Mouse (Mus musculus): ENCODE measurements at regions not wholly inside any gene's neighbourhood (a gene's known extent, or its start where the extent isn't known, plus 50 kb on each side); places are given as distances from the start of the nearest gene placed in this dataset.
"Not testable (repeated sequence)": the region's sequence is repeated elsewhere in the genome, so short reads cannot be mapped to it uniquely, and the experiment has no call there.

DNA sequence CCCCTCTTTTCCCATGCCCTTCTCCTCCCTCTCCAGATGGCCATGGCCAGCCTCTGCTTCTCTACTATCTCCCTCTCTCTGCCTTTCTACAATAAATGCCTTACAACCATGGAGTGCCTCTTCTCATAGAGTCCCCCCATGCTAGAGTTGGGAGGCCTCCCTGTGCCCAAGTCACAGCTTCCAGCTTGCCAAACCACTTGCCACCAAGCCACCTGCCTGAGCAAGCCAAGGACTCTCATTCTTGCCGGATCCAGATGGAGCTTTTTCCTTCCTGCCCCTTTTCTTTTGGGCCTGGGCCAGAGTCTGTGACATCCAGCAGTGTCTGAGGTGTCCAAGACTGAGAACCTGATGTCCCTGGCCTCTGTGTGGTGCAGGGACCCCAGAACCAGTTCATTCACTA is 367.4 kb upstream of the Arhgap42 start:
- intact Hi-C loops (cut with DNase I): no loop called here
- no peak for DNase-seq

DNA sequence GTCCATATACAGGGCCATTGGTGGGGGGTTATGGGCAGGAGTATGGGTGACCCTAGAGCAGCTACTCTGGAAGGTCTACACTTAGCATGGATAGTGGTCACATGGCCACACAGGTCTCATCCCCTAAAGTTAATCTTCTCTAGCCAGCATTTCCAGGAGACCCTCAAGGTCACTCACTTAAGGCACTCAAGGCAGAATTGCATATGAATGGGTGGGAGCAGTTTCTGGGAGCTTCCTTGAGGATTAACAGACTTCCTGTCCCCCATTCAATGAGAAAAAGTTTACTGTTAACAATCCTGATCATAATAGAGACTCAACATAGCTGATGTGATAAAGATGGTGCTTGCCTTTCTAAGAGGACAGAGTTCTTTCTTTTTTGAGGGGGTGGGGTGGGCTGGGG is 352.4 kb upstream of the Arhgap42 start:
- DNase-seq: no peak
- intact Hi-C loops (cut with DNase I): no loop called here

DNA sequence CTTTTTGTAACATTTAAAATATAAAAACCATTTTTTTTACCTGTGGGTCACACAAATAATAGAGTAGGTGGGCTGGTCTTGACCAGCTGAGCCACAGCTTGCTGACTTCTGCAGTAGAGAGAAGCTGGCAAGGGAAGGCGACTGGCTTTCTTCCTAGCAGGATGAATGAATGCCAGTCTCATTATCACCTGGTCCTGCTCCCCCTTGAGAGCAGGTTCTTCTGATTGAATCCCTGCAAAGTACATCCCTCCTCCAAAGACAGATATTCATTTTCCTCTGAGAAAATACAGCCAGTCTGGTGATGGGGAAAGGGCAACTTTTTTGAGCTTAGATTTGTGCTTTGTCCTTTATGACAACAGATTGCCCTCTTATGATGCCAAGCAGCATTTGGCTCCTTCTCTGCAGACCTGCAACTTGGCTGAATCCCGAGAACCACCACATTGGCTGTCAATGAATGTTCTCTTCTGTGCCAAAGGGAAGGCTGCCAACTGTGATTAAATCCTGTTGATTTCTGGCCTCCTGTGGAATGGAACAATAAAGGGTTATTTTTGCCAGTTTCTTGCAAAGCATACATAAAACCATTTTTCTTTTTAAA is 344.2 kb upstream of the Arhgap42 start:
- intact Hi-C loops (cut with DNase I): no loop called here
- DNase-seq: no peak

DNA sequence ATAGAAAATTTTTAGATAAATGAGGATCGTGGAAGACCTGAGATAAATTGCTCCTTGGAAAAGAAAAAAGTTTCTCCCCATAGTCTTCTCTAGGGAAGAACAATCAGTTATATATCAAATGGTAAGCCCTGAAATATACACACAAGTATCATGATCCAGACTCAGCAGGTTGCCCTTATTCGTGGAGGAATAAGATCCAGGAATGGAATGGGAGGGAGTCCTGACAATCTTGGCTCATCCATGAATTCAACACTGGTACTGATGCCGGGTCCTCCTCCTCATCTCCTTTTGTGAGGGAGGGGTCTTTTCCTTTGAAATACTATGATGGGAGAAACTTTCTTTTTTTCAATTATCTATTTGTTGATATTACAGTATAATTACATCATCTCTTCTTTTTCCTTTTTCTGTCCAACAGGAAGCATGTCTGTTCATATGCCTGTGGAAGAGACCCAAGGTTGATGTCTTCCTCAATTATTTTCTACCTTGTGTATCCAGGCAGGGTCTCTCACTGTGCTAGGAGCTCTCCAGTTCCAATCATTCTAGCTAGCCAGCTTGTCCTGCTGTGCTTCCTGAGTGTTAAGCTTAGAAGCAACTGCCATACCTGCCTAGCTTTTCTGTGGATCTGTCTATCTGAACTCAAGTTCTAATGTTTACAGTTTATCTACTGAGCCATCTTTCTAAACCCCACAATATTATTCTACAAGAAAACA is 343.6 kb upstream of the Arhgap42 start:
- intact Hi-C loops (cut with DNase I): no loop called here
- no peak for DNase-seq

DNA sequence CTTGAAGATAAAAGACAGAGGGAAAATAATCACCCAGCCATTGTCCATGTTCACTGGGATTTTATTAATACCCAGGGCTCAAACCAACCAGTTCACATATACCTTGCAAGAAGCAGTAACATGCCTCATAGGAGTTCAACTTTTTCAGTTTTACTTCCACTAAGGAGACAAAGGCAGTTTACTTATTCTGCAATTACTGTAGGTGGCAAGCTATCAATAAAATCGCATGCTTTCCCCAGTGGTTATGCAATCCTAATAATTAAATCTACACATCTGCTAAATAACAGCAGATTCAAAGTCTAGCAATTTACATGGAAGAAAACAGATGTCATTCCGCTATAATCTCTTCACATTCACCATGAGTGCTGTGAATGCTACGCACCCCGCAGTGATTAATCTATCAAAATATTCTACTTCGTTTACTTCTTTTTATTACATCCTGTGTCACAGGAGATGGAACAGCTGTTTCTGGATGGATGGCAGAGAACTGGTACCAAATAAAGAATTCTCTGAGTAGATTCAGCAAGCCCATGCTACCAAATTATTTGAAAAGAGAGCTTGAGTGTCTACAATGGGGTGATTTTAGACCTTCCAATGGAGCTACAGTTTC is 329.2 kb upstream of the Arhgap42 start:
- no peak for DNase-seq
- intact Hi-C loops (cut with DNase I): no loop called here

DNA sequence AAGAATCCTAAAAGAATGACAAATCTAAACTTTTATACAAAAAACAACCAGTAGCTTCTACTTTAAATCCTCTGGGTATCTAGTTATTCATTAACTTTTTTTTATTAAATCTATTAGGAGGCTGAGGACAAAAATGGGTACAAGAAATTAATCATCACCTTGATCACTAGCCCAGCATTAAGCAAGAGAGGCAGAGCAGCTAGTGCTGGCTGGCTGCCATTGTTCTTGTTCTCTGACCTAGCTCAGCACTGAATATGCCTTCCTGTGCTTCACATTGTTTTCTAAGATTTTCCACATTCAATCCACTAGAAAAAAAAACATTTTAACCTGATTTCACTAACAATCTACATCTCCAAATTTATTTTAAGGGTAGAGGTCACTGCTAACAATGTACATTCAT is 325.6 kb upstream of the Arhgap42 start:
- intact Hi-C loops (cut with DNase I): no loop called here
- no peak for DNase-seq

DNA sequence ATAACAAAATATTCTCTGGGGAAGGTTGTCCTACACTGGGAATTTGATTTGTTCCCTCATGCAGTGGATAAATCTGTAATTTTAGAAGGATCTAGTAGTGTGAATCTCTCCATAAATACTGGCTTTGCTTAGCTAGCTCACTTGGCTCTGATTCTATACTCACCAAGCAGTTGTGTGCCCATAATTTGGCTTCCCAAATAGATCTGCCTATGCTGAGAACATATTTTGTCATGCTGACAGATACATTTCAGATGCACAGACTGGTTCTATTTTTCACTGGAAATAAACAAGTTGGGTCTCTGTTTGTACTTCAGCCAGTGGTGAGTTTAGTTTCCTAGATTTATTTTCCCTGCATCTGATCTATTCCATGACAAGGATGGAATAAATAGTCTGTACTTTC is 309.8 kb upstream of the Arhgap42 start:
- no peak for DNase-seq
- intact Hi-C loops (cut with DNase I): no loop called here

DNA sequence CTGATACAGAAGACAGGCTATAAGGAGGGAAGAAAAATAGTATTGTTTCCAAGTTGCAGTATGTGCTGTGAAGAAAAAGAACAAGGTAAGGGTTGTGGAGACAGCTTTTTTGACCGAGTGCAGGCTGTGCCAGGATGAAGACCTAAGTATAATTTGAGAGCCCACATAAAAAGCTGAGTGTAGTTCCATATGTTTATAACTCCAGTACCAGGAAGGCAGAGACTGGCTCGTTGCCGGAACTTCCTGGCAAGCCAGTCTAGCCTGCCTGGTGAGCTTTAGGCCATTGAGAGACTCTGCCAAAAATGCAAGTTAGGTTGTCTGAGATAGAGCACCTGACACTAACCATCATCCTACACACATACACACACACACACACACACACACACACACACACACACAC is 308.7 kb upstream of the Arhgap42 start:
- intact Hi-C loops (cut with DNase I): no loop called here

DNA sequence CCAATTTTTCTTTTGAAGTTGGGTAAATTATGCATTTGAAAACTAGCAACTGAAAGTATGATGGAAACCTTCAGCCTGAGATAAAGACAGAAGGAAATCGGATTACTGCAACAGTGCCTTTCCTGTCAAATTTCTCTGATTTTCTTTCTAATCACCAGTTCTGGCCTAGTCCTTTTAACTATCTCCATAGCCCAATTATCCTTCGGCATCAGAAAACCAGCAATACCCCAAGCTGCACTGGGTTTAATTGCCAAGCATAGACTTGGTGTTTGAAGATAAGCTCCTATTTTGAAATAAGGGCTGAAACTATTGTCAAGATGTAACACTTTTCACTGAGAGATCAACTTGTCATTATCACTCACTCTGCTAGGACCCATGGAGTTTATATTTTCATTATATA is 308.2 kb upstream of the Arhgap42 start:
- intact Hi-C loops (cut with DNase I): no loop called here
- DNase-seq: no peak

More for the DNA sequence above, 308.7 kb upstream of the Arhgap42 start:
- DNase-seq: no peak

DNA sequence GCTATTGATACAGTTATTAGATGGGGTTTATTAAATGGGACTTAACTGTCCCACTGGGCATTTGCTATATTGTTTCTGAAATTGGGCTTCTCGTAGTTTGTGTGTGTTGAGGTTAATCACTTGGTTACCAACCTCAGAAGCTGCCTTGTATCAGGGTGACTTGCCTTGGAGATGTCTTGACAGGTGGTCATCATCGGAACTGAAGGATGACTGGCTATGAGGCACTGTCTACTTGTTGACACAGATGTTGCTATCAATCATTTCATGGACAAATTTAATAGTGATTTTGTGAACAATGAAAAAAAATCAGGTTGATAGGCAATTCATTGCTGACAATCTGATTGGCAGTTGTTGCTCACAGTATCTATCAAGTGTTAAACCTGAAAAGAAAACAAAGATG is 261.4 kb upstream of the Arhgap42 start:
- intact Hi-C loops (cut with DNase I): no loop called here
- DNase-seq: no peak

DNA sequence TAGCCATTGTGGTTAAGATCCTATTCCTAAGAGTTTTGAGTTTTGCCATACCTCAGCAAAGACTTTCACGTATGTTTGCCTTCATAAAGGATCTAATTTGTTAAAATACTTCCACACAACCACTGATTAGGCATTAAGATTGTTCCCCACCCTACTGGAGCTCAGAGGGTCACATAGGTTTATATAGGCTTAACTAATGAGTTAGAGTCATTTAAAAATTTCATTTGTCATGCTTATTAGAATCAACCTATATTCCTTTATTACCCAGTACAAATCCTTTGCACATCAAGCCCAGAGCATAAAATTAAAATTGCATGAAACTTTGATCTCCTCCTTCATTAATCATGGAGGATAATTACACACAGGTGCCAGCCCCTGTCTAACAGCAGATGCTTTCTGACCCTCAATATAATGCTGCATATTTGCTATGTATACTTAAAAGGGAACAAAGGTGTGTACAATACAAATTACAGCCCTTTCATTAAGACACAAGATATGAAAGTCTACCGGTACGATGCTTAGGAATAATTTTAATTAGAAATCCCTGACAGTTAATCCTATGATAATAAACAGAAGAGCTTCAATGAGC is 254.8 kb upstream of the Arhgap42 start:
- DNase-seq: no peak
- intact Hi-C loops (cut with DNase I): no loop called here

DNA sequence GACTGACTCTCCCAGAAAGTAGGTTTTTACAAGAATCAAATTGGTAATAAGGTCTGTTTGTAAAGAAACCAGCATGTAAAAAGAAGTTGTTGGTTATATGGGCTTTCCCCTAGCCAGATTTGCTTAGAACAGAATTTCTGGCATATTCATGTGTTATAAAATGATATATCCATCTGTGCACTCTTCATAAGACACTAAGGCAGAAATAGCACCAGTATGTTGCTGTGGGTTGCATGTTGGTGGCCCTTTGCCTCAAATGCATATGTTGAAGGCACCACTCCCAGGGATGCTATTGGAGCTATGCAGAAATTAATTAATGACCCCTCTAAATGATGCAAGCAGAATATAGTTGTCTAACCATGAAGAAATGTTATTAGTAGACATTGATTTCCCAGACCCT is 238.2 kb upstream of the Arhgap42 start:
- DNase-seq: no peak
- intact Hi-C loops (cut with DNase I): no loop called here

DNA sequence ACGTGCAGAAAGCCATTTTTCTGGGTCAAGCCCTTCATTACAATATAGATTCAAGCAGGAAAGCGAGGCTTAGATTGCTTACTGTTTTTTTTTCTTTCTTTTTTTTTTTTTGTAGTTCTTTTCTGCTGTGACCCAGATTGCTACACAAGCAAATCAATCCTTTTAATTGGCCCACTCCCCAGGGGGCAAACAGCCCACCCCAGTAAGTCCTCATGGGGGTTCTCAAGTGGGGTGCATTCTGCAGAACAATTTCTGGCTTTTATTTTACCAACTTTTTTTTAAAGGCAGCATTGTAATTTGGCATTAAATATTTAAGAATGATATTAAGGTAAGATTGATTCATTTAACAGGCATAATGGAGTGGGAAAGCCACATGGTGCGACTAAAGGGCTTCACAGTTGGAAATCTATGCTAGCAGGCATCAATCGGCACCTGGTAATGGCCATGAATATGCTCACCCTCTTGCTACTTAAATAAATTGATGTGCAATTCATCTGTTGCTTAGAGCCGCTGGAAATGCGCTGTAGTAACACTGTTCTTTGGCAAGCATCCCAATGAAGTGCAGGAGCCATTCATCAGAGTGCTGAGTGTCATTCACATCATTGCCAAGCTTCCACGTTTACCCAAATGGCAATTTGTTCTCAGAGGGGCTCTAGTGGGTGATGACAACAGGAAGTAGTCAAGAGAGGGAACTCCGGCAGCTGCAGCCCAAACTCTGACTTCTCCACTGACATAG is 236.3 kb upstream of the Arhgap42 start:
- intact Hi-C loops (cut with DNase I): no loop called here
- no peak for DNase-seq

DNA sequence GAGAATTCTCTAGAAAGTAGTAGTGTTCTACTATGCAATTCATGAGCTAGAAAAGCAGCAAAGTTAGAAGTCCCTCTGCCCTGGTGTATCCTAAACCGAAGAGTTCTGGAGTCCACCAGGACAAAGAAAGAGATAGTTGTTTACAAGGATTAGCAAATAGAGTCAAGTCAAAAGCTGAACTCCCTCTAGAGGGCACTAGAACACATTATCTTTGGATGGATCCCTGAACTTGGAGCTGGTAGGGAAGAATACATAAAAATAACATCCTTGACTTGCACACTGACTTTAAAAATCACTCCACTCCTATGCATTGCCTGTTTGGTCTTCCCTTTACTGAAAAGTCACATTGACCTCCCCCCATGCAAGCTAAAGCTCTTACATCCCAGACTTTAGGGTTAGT is 205.3 kb upstream of the Arhgap42 start:
- intact Hi-C loops (cut with DNase I): no loop called here

DNA sequence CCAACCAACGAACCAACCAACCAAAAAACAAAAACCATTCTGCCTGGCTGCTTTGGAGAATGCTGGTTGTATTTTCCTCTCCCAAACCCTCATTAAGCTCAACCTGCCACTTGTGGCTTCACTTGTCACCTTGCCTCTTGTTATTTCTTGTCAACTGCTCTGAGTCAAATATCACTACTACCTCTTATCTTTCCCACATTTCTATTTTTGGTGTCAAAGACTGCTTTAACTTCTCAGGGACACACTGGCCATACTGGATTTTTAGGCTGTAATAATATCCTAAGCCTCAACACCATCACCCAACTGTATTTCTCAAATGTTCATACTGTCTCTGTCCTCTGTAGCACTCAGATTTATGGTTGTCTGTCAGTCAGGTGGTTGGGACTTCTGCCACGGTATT is 181.4 kb upstream of the Arhgap42 start:
- no peak for DNase-seq
- intact Hi-C loops (cut with DNase I): no loop called here

More for the DNA sequence above, 205.3 kb upstream of the Arhgap42 start:
- DNase-seq: no peak

DNA sequence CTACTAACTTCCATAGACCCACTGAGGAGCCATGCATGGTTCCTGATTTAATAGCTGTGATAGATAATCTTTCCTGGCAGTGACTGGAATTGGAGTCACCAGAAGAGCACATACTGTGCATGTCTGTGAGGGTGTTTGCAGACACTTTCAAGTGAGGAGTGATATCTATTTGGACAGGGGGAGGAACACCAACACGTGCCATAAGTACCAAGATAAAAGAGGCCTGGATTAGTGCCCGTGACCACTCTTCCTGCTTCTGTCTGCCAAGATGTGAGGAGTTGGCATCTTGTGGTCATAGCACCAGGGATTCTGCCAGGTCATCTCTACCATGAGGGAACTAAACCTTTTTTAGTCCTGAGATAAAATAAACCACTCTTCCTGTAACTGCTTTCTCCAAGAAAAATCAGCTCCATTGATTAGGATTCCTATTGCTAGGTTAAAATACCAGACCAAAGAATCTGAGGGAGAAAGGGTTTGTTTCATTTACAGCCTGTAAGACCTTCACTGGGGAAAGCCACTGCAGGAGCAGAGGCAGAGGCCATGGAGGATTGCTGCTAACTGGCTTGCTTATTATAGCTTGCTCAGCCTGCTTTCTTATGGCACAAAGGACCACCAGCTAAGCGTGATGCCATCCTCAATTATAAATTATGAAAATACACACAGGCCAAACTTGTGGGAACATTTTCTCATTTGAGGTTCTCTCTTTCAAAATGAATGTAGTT is 173.7 kb upstream of the Arhgap42 start:
- DNase-seq: no peak
- intact Hi-C loops (cut with DNase I): no loop called here

DNA sequence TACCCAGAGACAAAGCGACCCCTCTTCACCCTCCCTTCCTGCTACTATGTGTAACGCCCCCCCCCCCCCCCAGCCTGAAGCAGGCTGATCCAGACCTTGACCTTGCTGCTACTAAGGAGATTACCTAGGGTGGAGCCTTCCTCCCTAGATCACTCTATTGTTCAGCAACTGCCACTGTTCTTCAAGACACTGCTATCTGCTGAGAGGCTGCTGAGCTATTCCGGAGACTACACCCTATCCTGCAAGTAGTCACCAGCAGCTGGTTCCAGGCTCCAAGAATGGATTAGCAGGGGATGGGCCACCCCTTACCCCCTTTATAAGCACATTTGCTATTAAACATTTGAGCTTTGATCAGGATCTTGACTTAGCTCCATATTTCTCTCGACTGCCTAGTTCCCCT is 155.3 kb upstream of the Arhgap42 start:
- DNase-seq; intact Hi-C loops (cut with DNase I): not testable (repeated sequence)

DNA sequence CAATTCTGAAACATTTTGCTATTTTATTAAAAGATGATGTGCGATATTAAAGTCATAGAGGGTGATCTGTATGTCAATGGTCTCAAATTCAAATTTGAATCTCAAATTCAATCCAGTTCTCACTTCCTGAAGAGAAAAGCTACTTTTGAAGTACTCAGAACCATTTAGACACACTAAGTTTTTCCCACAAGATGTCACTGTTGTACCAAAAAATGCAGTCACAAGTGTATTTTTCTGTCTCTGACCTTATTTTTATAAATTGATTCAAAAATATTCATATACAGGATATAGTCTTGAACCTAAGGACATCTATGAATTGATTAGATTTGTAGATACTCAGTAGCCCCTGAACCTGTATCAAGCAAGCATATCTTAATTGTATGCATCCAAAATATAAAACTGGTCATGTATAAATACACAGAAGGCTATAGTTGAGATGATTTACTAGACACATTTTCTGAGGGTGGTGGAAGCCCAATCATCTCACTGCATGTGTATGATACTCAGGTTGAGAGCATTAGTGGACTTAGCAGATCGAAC is 137.8 kb upstream of the Arhgap42 start:
- intact Hi-C loops (cut with DNase I): loop anchor here (2.0 kb wide), 1 partner anchor 328 kb away; no protein-coding TSS in a partner anchor
- no peak for DNase-seq

DNA sequence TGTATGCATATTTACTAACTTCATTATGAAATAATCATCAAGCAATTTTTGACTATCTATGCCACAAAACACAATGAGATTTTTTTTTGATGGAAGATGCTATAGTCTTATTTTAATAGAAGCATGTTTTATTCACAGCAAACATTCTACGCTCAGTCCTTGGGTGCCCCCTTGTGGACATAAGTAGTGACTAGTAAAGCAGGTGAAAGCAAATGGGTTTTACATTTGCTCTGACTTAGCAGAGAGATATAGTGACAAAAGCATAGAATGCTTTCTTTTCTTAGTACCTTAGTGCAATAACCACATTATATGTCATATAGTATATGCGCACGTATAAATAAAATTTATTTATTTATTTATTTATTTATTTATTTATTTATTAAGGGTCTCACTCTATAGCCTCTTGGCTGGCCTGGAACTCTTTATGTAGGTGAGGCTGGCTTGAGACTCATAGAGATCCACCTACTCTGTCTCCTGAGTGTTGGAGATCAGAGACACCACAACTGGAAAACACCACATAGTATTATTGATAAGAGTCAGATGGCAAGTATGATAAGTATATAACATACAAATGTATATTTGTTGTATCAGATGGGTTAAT is 136.5 kb upstream of the Arhgap42 start:
- intact Hi-C loops (cut with DNase I): no loop called here
- DNase-seq: peak in 1 of 2 experiments; percentile 62

DNA sequence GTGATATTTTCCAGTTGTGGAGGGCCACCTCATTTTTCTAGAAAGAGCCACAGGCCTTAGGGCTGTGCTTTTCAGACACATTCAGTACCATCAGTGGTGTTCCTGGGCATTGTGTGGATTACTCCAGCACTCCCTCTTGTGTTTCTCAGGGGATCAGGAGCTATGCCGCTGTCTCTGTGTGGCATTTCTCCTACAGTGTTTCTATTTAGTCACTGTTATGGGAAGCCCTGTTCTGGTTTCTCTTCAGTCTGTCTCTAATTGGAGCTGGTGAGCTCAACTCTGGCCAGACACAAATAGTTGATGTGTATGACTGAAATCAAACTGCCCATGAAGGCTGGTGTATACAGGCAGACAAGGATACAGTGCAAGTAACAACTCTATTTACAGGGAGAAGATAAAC is 133.7 kb upstream of the Arhgap42 start:
- intact Hi-C loops (cut with DNase I): no loop called here
- no peak for DNase-seq

All from gastrocnemius, postnatal 36 days (tissue).